Mouse (Mus musculus) testis, adult 2 months (tissue): Measurements from ENCODE around the gene Gxylt2.

ENCODE experiments used
- CTCF ChIP-seq: fragments of 200-500 bp; IDR thresholded peaks from 2 replicates; pipeline ENCODE4 v1.5.1; 2012; ENCODE audit warnings: low read depth, mild to moderate bottlenecking, inconsistent platforms, low read length, moderate library complexity; ENCODE audit not compliant: control insufficient read depth, insufficient read depth, insufficient replicate concordance
- POLR2A ChIP-seq: fragments of 200-500 bp; IDR thresholded peaks from 2 replicates; pipeline ENCODE4 v1.6.1; 2012; ENCODE audit warnings: low read depth, mild to moderate bottlenecking, inconsistent platforms, low read length, moderate library complexity; ENCODE audit not compliant: control insufficient read depth

- TF ChIP-seq CTCF: no peak
- TF ChIP-seq POLR2A: no peak
Measured at GRCm38 (mm10) chr6:100792055-100792659, 87.6 kb downstream of the Gxylt2 start.
